Mouse (Mus musculus) forebrain, embryonic 15.5 days (tissue): ENCODE measurements around the gene Itpr1. TPM values are rescaled to one million over a fixed set of nuclear protein-coding genes. Genes with fewer than 3 reads are reported as not detected.
"Not testable (repeated sequence)": the region's sequence is repeated elsewhere in the genome, so short reads cannot be mapped to it uniquely, and the experiment has no call there.

Experiments used
- ATAC-seq: fragments of 200-750 bp; cut with Nextera tagmentation; replicated peaks from 2 replicates; pipeline ENCODE4 v1.8.0; 2017; ENCODE audit warnings: mild to moderate bottlenecking, moderate TSS enrichment, moderate library complexity
- H3K27ac ChIP-seq: fragments of 300-500 bp; sonication (generic); replicated peaks from 2 replicates; pipeline ENCODE4 v1.5.1; 2015; ENCODE audit warnings: mild to moderate bottlenecking, inconsistent platforms
- H3K27me3 ChIP-seq: fragments of 300-500 bp; sonication (generic); 2 replicates; pipeline ENCODE4 v1.6.1; 2015; ENCODE audit warnings: inconsistent platforms
- H3K36me3 ChIP-seq: fragments of 300-500 bp; sonication (generic); 2 replicates; pipeline ENCODE4 v1.6.1; 2015; ENCODE audit warnings: mild to moderate bottlenecking, inconsistent platforms
- H3K4me1 ChIP-seq: fragments of 300-500 bp; sonication (generic); 2 replicates; pipeline ENCODE4 v1.6.1; 2015; ENCODE audit warnings: inconsistent platforms
- H3K4me2 ChIP-seq: fragments of 300-500 bp; sonication (generic); replicated peaks from 2 replicates; pipeline ENCODE4 v1.6.1; 2015; ENCODE audit warnings: mild to moderate bottlenecking, inconsistent platforms
- H3K4me3 ChIP-seq: fragments of 300-500 bp; sonication (generic); 2 replicates; pipeline ENCODE4 v1.5.1; 2015; ENCODE audit warnings: mild to moderate bottlenecking, inconsistent platforms
- H3K9ac ChIP-seq: fragments of 300-500 bp; sonication (generic); replicated peaks from 2 replicates; pipeline ENCODE4 v1.6.1; 2015; ENCODE audit warnings: mild to moderate bottlenecking, inconsistent platforms
- H3K9me3 ChIP-seq: fragments of 300-500 bp; sonication (generic); 2 replicates; pipeline ENCODE4 v1.6.1; 2016; ENCODE audit warnings: inconsistent platforms
- WGBS: fragments of 180-500 bp; shearing (Covaris S2); methylation state at CpG from one replicate; pipeline ENCODE4 v1.1.7; 2015; ENCODE audit warnings: mixed read lengths; 5-methylcytosine and 5-hydroxymethylcytosine counted together
- polyA plus RNA-seq: library from polyadenylated mRNA; unstranded; fragments of >200 nt; fragmentation: Nextera tagmentation; extraction: Ambion mirVana; gene quantifications from 2 replicates; pipeline ENCODE4 v1.2.1, GENCODE M21; 2015

Itpr1 gene
- polyA plus RNA-seq, 1 experiment from 2014 or later, result 12.6 TPM

GRCm38 (mm10) chr6:108565447-108565846, 352.6 kb downstream of the Itpr1 start:
- 83% methylated on average over 18 of the region's 18 CpGs for WGBS
- not testable (repeated sequence) for H3K27me3 ChIP-seq, H3K9ac ChIP-seq, H3K4me2 ChIP-seq, H3K27ac ChIP-seq, ATAC-seq, H3K4me3 ChIP-seq, H3K36me3 ChIP-seq, H3K9me3 ChIP-seq, H3K4me1 ChIP-seq

GRCm38 (mm10) chr6:108566549-108566948, 353.7 kb downstream of the Itpr1 start:
- no peak overlapping the region for H3K9ac ChIP-seq

GRCm38 (mm10) chr6:108569460-108570187, 356.7 kb downstream of the Itpr1 start:
- WGBS, result 68% methylated on average over 7 of the region's 7 CpGs
- H3K36me3 ChIP-seq, result no peaks in the 10 kb centered on the region
- H3K27ac ChIP-seq, result no peak overlapping the region

More at GRCm38 (mm10) chr6:108566549-108566948, 353.7 kb downstream of the Itpr1 start:
- ATAC-seq, result no peak
- Histone ChIP-seq H3K36me3 (no peaks in the 10 kb centered on the region), H3K27me3 (no peaks in the 10 kb centered on the region), H3K27ac (no peak overlapping the region), H3K4me2 (no peak overlapping the region), H3K9me3 (no peaks in the 10 kb centered on the region), H3K4me3 (no peak overlapping the region), H3K4me1 (peaks cover 12% of the 10 kb centered on the region)

GRCm38 (mm10) chr6:108570351-108571041, 357.6 kb downstream of the Itpr1 start:
- no peaks in the 10 kb centered on the region for H3K36me3 ChIP-seq
- H3K9ac ChIP-seq, result peak overlapping the region; percentile 25
- 0 out of 2 replicates have a peak, but pooled peaks have one; percentile 24 for ATAC-seq

More at GRCm38 (mm10) chr6:108569460-108570187, 356.7 kb downstream of the Itpr1 start:
- no peaks in the 10 kb centered on the region for H3K27me3 ChIP-seq
- no peak overlapping the region for H3K4me2 ChIP-seq
- no peaks in the 10 kb centered on the region for H3K9me3 ChIP-seq
- peaks cover 12% of the 10 kb centered on the region for H3K4me1 ChIP-seq
- H3K9ac ChIP-seq, result no peak overlapping the region
- no peak for ATAC-seq
- no peak overlapping the region for H3K4me3 ChIP-seq

GRCm38 (mm10) chr6:108571042-108571590, 358.2 kb downstream of the Itpr1 start:
- peak; percentile 93 for ATAC-seq
- H3K36me3 ChIP-seq, result no peaks in the 10 kb centered on the region
- no peaks in the 10 kb centered on the region for H3K27me3 ChIP-seq
- H3K9ac ChIP-seq, result peak overlapping the region; percentile 25
- H3K4me3 ChIP-seq, result peak overlapping the region; percentile 39
- peak overlapping the region; percentile 60 for H3K4me2 ChIP-seq
- H3K9me3 ChIP-seq, result no peaks in the 10 kb centered on the region
- WGBS, result 3% methylated on average over 21 of the region's 21 CpGs
- H3K27ac ChIP-seq, result no peak overlapping the region
- H3K4me1 ChIP-seq, result peaks cover 12% of the 10 kb centered on the region

More at GRCm38 (mm10) chr6:108570351-108571041, 357.6 kb downstream of the Itpr1 start:
- H3K4me1 ChIP-seq, result peaks cover 12% of the 10 kb centered on the region
- H3K9me3 ChIP-seq, result no peaks in the 10 kb centered on the region
- H3K27me3 ChIP-seq, result no peaks in the 10 kb centered on the region
- H3K4me3 ChIP-seq, result peak overlapping the region; percentile 39
- H3K4me2 ChIP-seq, result peak overlapping the region; percentile 60
- WGBS, result 36% methylated on average over 11 of the region's 11 CpGs
- no peak overlapping the region for H3K27ac ChIP-seq

- Histone ChIP-seq H3K27ac (no peak overlapping the region), H3K27me3 (no peaks in the 10 kb centered on the region), H3K4me1 (peaks cover 12% of the 10 kb centered on the region), H3K4me2 (no peak overlapping the region), H3K4me3 (no peak overlapping the region), H3K9me3 (no peaks in the 10 kb centered on the region), H3K36me3 (no peaks in the 10 kb centered on the region), H3K9ac (no peak overlapping the region)
- ATAC-seq, result no peak
- 54% methylated on average over 7 of the region's 7 CpGs for WGBS
Observed at GRCm38 (mm10) chr6:108572646-108573045, 359.8 kb downstream of the Itpr1 start.

GRCm38 (mm10) chr6:108577056-108577455, 364.2 kb downstream of the Itpr1 start:
- no peaks in the 10 kb centered on the region for H3K36me3 ChIP-seq
- ATAC-seq, result no peak
- no peak overlapping the region for H3K27ac ChIP-seq
- H3K9ac ChIP-seq, result no peak overlapping the region
- peaks cover 8% of the 10 kb centered on the region for H3K4me1 ChIP-seq
- no peak overlapping the region for H3K4me2 ChIP-seq
- H3K4me3 ChIP-seq, result no peak overlapping the region
- no peaks in the 10 kb centered on the region for H3K27me3 ChIP-seq
- 75% methylated on average over 6 of the region's 6 CpGs for whole genome bisulfite sequencing
- H3K9me3 ChIP-seq, result no peaks in the 10 kb centered on the region

- no peaks in the 10 kb centered on the region for H3K27me3 ChIP-seq
- H3K4me2 ChIP-seq, result no peak overlapping the region
- no peaks in the 10 kb centered on the region for H3K9me3 ChIP-seq
- H3K4me3 ChIP-seq, result no peak overlapping the region
- no peak overlapping the region for H3K27ac ChIP-seq
- H3K4me1 ChIP-seq, result peaks cover 7% of the 10 kb centered on the region; the same call in 1 of the 2 replicates
- 91% methylated on average over 3 of the region's 3 CpGs for WGBS
- no peak overlapping the region for H3K9ac ChIP-seq
- ATAC-seq, result no peak
- no peaks in the 10 kb centered on the region for H3K36me3 ChIP-seq
Observed at GRCm38 (mm10) chr6:108588426-108588825, 375.5 kb downstream of the Itpr1 start.

GRCm38 (mm10) chr6:108592227-108592626, 379.3 kb downstream of the Itpr1 start:
- Histone ChIP-seq H3K36me3 (no peaks in the 10 kb centered on the region), H3K9ac (no peak overlapping the region), H3K4me1 (peaks cover 7% of the 10 kb centered on the region; the same call in 1 of the 2 replicates), H3K4me3 (no peak overlapping the region), H3K27ac (peak overlapping the region; percentile 20; the same call in 1 of the 2 replicates), H3K27me3 (no peaks in the 10 kb centered on the region), H3K4me2 (no peak overlapping the region), H3K9me3 (no peaks in the 10 kb centered on the region)
- WGBS, result 47% methylated on average over 8 of the region's 8 CpGs
- ATAC-seq, result peak; percentile 21; the same call in 1 of the 2 replicates

- Histone ChIP-seq H3K9ac (no peak overlapping the region), H3K27ac (no peak overlapping the region), H3K36me3 (no peaks in the 10 kb centered on the region), H3K27me3 (no peaks in the 10 kb centered on the region), H3K9me3 (no peaks in the 10 kb centered on the region), H3K4me3 (no peak overlapping the region), H3K4me1 (peaks cover 7% of the 10 kb centered on the region; the same call in 1 of the 2 replicates), H3K4me2 (no peak overlapping the region)
- peak; percentile 87 for ATAC-seq
- WGBS, result 45% methylated on average over 6 of the region's 6 CpGs
Observed at GRCm38 (mm10) chr6:108592636-108593035, 379.7 kb downstream of the Itpr1 start.

GRCm38 (mm10) chr6:108594171-108594841, 381.4 kb downstream of the Itpr1 start:
- 86% methylated on average over 5 of the region's 5 CpGs for WGBS
- H3K36me3 ChIP-seq, result no peaks in the 10 kb centered on the region
- H3K4me3 ChIP-seq, result no peak overlapping the region
- H3K27me3 ChIP-seq, result no peaks in the 10 kb centered on the region
- H3K9me3 ChIP-seq, result no peaks in the 10 kb centered on the region
- ATAC-seq, result no peak
- H3K4me1 ChIP-seq, result peaks cover 7% of the 10 kb centered on the region; the same call in 1 of the 2 replicates
- H3K27ac ChIP-seq, result no peak overlapping the region
- no peak overlapping the region for H3K9ac ChIP-seq
- H3K4me2 ChIP-seq, result no peak overlapping the region

- H3K27me3 ChIP-seq, result no peaks in the 10 kb centered on the region
- no peaks in the 10 kb centered on the region for H3K4me1 ChIP-seq
- 91% methylated on average over 4 of the region's 4 CpGs for WGBS
- H3K36me3 ChIP-seq, result no peaks in the 10 kb centered on the region
- H3K4me3 ChIP-seq, result no peak overlapping the region
- no peak for ATAC-seq
- H3K9me3 ChIP-seq, result no peaks in the 10 kb centered on the region
- no peak overlapping the region for H3K4me2 ChIP-seq
- no peak overlapping the region for H3K9ac ChIP-seq
- H3K27ac ChIP-seq, result no peak overlapping the region
Observed at GRCm38 (mm10) chr6:108598691-108599090, 385.8 kb downstream of the Itpr1 start.
